Mouse (Mus musculus) liver, embryonic 16.5 days (tissue): ENCODE data around the gene Tbc1d20. TPM values are rescaled to one million over a fixed set of nuclear protein-coding genes. Genes with fewer than 3 reads are reported as not detected.

Experiments used
- ATAC-seq: fragments of 200-750 bp; cut with Nextera tagmentation; 2 replicates; pipeline ENCODE4 v1.8.0; 2017; ENCODE audit warnings: low read depth, mild to moderate bottlenecking, moderate number of reproducible peaks, moderate library complexity
- H3K27ac ChIP-seq: fragments of 300-500 bp; sonication (generic); 2 replicates; pipeline ENCODE4 v1.5.1; 2014; ENCODE audit warnings: mild to moderate bottlenecking, low read length
- H3K27me3 ChIP-seq: fragments of 300-500 bp; sonication (generic); 2 replicates; pipeline ENCODE4 v1.6.1; 2014; ENCODE audit warnings: low read depth, low read length, mixed read lengths; ENCODE audit not compliant: control insufficient read depth, insufficient read depth
- H3K36me3 ChIP-seq: fragments of 300-500 bp; sonication (generic); 2 replicates; pipeline ENCODE4 v1.6.1; 2014; ENCODE audit warnings: mild to moderate bottlenecking; ENCODE audit not compliant: control insufficient read depth, insufficient read depth
- H3K4me1 ChIP-seq: fragments of 300-500 bp; sonication (generic); 2 replicates; pipeline ENCODE4 v1.6.1; 2014; ENCODE audit warnings: low read depth, low read length, mixed read lengths; ENCODE audit not compliant: control insufficient read depth
- H3K4me2 ChIP-seq: fragments of 300-500 bp; sonication (generic); 2 replicates; pipeline ENCODE4 v1.6.1; 2014; ENCODE audit warnings: low read depth, low read length, mixed read lengths
- H3K4me3 ChIP-seq: fragments of 300-500 bp; sonication (generic); 2 replicates; pipeline ENCODE4 v1.5.1; 2014; ENCODE audit warnings: low read depth, mild to moderate bottlenecking, low read length
- H3K9ac ChIP-seq: fragments of 300-500 bp; sonication (generic); 2 replicates; pipeline ENCODE4 v1.6.1; 2014; ENCODE audit warnings: low read depth, low read length
- H3K9me3 ChIP-seq: fragments of 300-500 bp; sonication (generic); replicated peaks from 2 replicates; pipeline ENCODE4 v1.6.1; 2016; ENCODE audit warnings: low read length; ENCODE audit not compliant: control insufficient read depth
- WGBS: fragments of 180-500 bp; shearing (Covaris S2); extraction: QIAGEN DNeasy Blood & Tissue Kit; methylation state at CpG from one replicate; pipeline ENCODE4 v1.1.7; 2014; ENCODE audit not compliant: insufficient replicate concordance; 5-methylcytosine and 5-hydroxymethylcytosine counted together
- polyA plus RNA-seq: library from polyadenylated mRNA; unstranded; fragments of >200 nt; fragmentation: Nextera tagmentation; extraction: Ambion mirVana; gene quantifications from 2 replicates; pipeline ENCODE4 v1.2.1, GENCODE M21; 2015

Tbc1d20 gene
- polyA plus RNA-seq, 1 experiment from 2014 or later, result 11.7 TPM

DNA sequence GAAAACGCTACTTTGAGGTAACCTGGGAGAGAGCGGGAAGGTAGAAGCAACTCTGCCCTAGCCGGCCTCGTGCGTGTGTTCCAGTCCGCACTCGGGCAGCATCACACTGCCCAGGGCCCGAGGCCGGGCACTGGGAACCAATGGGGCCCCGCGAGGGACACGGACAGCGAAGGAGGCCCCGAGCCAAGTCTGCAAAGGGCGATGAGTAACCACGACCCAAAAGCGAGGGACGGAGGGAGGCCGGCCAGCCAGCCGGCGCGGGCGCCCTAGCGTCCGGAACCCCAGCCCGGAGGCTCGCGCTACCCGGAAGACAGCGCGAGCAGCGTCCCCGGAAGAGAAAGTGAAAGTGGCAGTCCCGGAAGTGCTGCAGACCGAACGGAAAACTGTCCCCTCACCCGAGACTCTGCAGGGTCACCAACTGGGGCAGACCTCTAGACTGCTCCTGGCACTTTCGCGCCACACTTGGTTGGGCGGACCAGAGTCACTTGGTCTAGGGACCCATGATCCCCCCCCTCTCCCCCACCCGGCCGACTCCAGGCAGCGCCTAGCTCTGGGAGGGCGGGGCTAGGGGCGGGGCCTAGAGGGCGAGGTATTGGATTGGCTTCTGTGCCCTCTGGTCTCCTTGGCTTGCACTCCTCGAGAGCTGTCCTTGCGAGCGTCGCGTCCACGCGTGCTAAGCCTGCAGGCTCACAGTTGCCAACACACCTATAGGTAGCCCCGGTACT is 38.6 kb downstream of the Tbc1d20 start, which contains the start of gene Rbck1:
Gene Rbck1, minus strand, starts transcription at position 553 of the 725 bp plus-strand sequence.
- peak within 1 kb of the TSS; percentile 97 for H3K4me2 ChIP-seq
- peak within 1 kb of the TSS; percentile 97 for H3K27ac ChIP-seq
- H3K9me3 ChIP-seq, result no peaks in the 10 kb centered on the region
- H3K4me3 ChIP-seq, result peak within 1 kb of the TSS; percentile 90
- under 1% methylated on average over 54 of the region's 54 CpGs for WGBS
- H3K36me3 ChIP-seq, result peaks cover 4% of the 10 kb centered on the region; the same call in 1 of the 2 replicates
- H3K4me1 ChIP-seq, result peaks cover 19% of the 10 kb centered on the region
- H3K27me3 ChIP-seq, result no peaks in the 10 kb centered on the region
- ATAC-seq, result peak; percentile 93
- H3K9ac ChIP-seq, result peak within 1 kb of the TSS; percentile 94

DNA sequence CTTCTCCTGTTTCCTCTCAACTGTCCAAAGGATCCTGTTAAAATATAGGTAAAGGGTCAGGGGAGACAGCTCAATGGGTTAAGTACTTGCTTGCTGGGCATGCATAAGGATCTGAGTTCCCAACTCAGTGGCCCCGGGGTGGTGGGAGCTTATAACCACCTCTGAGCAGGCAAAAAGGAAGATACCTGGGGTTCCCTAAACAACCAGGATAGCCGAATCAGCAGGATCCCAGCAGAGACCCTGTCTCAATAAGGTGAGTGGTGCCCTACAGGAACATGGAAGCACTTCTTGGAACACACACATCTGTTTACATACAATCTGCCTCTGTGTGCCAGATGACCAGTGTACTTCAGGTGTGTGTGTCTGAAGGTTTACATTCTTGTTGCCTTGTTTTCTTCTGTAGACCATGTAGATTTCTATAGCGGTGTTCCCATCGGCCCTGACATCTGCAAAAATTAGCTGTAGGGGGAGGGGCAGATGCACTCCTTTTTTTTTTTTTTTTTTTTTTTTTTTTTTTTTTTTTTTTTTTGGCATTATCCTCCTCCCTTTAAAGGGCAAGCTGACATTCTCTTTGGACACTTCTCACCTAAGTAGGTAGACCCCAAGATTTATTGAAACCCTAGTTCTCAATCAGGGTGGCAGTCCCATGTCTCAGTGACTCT is 39.8 kb downstream of the Tbc1d20 start:
- Histone ChIP-seq H3K4me2 (peak overlapping the region; percentile 97; the same call in 1 of the 2 replicates), H3K4me1 (peaks cover 19% of the 10 kb centered on the region)
- WGBS, result 63% methylated on average over 4 of the region's 4 CpGs

DNA sequence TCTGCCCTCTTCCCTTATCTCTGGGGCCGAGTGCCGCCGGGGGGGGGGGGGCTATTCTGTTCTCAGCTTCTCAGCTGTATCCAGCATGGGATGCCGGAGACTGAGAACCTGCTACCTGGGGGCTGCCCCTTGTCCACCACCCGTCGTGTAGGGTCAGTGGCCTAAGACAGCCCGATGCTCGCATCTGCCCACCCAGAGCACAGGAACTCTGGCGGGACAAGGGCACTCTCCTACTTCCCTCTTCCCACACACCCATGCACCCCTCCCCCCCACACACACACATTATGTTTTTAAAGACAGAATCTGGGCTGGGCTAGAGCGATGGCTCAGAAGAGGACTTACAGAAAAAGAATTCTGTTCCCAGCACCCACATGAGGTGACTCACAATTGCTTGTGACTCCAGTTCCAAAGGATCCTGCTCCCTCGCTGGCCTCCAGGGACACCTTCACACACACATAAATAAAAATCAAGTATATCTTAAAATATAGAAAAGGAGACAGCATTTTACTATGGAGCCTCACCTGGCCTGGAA is 41.7 kb downstream of the Tbc1d20 start:
- Histone ChIP-seq H3K27me3 (no peaks in the 10 kb centered on the region), H3K27ac (no peak overlapping the region), H3K9me3 (no peaks in the 10 kb centered on the region), H3K4me2 (no peak overlapping the region), H3K4me1 (peaks cover 17% of the 10 kb centered on the region), H3K9ac (no peak overlapping the region), H3K36me3 (no peaks in the 10 kb centered on the region), H3K4me3 (no peak overlapping the region)
- 28% methylated on average over 11 of the region's 11 CpGs for WGBS
- ATAC-seq, result no peak

More for the DNA sequence above, 39.8 kb downstream of the Tbc1d20 start:
- Histone ChIP-seq H3K36me3 (peaks cover 4% of the 10 kb centered on the region; the same call in 1 of the 2 replicates), H3K27ac (no peak overlapping the region), H3K9ac (no peak overlapping the region), H3K27me3 (no peaks in the 10 kb centered on the region), H3K9me3 (no peaks in the 10 kb centered on the region), H3K4me3 (no peak overlapping the region)
- no peak for ATAC-seq

DNA sequence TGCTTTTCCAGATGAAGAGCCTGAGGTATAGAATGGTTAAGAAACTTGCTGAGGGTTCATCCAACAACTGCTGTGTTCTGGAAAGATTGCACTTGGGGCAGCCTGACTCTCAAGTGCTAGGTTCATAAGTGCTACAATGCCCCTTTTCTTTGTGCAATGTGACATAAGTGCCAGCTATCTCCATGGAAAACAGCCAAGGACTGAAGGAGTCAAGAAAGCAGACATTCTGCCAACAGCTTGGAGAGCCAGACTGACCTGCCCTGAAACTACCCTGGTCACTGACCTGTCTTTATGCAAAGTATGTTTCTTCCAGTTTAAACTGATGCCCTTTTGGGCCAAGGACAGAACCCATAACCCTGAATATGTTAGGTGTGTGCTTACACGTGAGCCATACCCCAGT is 43.2 kb downstream of the Tbc1d20 start:
- no peaks in the 10 kb centered on the region for H3K27me3 ChIP-seq
- no peak overlapping the region for H3K27ac ChIP-seq
- no peak for ATAC-seq
- no peak overlapping the region for H3K4me3 ChIP-seq
- no peak overlapping the region for H3K4me2 ChIP-seq
- H3K9me3 ChIP-seq, result no peaks in the 10 kb centered on the region
- peaks cover 4% of the 10 kb centered on the region for H3K4me1 ChIP-seq
- no peaks in the 10 kb centered on the region for H3K36me3 ChIP-seq
- WGBS, result 78% methylated on average over 1 of the region's 1 CpGs
- no peak overlapping the region for H3K9ac ChIP-seq

DNA sequence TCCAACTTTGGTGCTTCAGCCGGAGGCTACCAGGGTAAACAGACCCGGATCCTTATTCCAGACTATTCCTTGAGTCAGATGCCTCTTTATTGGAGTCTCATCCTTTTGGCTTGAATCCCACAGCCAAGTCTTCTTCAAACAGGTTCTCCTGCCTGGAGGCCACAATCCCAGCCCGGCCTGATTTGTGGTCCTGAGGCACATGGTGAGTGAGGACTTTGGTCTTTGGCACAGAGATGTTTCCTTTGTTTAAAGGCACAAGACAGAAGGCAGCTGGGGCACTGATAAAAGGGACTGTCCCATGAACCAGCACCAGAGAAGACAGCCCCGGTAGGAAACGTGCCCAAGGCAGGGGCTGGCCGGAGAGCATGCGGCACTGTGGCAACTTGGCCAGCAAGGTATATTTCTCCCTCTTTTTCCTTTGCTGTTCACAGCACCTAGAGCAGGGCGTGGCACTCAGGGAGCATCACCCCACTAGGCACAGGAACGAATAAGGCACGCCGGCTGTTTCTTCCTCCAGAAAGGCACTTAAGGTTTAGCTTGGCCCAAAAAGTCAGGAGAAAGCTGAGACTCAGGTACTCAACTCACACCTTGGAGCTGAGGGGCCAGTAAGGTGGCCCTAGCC is 44.1 kb downstream of the Tbc1d20 start:
- peaks cover 2% of the 10 kb centered on the region for H3K4me1 ChIP-seq
- 75% methylated on average over 11 of the region's 11 CpGs for WGBS
- no peak overlapping the region for H3K4me2 ChIP-seq
- H3K27ac ChIP-seq, result no peak overlapping the region
- no peaks in the 10 kb centered on the region for H3K36me3 ChIP-seq
- H3K4me3 ChIP-seq, result no peak overlapping the region
- H3K9ac ChIP-seq, result no peak overlapping the region
- no peaks in the 10 kb centered on the region; the same call in 1 of the 2 replicates for H3K27me3 ChIP-seq
- no peaks in the 10 kb centered on the region for H3K9me3 ChIP-seq
- no peak for ATAC-seq

DNA sequence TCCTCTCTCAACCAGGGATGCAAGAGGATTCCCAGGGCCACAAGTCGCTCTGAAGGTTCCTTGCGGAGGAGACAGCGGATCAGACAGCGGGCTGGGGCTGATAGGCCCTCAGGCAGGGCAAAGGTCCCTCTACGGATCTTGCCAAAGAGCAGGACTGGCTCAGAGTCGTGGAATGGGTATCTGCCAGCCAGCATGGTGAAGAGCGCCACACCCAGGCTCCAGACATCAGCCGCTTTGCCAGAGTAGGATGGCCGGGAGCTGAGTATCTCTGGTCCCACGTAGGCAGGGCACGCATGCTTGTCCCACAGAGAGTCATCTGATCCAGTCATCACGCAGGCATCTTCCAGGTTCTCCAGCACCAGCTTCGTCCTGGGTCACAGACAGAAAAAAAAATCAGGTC is 44.7 kb downstream of the Tbc1d20 start:
- WGBS, result 77% methylated on average over 13 of the region's 13 CpGs
- Histone ChIP-seq H3K9me3 (no peaks in the 10 kb centered on the region), H3K27me3 (no peaks in the 10 kb centered on the region; the same call in 1 of the 2 replicates), H3K36me3 (no peaks in the 10 kb centered on the region), H3K9ac (no peak overlapping the region), H3K27ac (no peak overlapping the region), H3K4me3 (no peak overlapping the region), H3K4me2 (no peak overlapping the region), H3K4me1 (peaks cover 6% of the 10 kb centered on the region)
- no peak for ATAC-seq

DNA sequence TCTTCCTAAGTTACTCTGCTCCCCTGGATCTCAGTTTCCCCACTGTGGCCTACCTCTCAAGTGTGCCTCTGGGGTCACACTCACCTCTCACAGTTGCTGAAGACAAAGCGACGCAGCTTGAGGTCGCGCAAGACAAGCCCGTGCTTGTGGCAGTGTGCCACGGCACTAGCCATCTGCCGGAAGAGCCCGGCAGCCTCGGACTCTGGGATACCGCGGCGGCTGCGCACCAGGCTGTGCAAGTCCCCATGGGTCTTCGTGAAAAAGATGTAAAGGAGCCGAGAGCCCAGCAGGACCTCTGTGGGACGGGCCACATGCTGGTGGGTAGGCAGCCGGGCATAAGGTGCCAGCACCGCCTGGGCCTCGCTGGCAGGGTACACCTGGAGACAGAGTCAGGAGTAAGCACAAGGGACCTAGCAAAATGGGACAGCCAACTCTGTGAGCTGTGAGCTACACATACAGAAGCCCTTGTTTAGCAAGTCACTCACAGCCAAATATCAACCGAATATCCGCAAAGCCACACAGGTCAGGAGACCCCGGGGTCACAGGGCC is 46.1 kb downstream of the Tbc1d20 start:
- ATAC-seq, result no peak
- no peak overlapping the region for H3K4me3 ChIP-seq
- H3K27me3 ChIP-seq, result no peaks in the 10 kb centered on the region; the same call in 1 of the 2 replicates
- H3K36me3 ChIP-seq, result no peaks in the 10 kb centered on the region
- peaks cover 17% of the 10 kb centered on the region for H3K4me1 ChIP-seq
- H3K4me2 ChIP-seq, result no peak overlapping the region
- H3K9ac ChIP-seq, result no peak overlapping the region
- WGBS, result 82% methylated on average over 22 of the region's 22 CpGs
- no peak overlapping the region for H3K27ac ChIP-seq
- H3K9me3 ChIP-seq, result no peaks in the 10 kb centered on the region

DNA sequence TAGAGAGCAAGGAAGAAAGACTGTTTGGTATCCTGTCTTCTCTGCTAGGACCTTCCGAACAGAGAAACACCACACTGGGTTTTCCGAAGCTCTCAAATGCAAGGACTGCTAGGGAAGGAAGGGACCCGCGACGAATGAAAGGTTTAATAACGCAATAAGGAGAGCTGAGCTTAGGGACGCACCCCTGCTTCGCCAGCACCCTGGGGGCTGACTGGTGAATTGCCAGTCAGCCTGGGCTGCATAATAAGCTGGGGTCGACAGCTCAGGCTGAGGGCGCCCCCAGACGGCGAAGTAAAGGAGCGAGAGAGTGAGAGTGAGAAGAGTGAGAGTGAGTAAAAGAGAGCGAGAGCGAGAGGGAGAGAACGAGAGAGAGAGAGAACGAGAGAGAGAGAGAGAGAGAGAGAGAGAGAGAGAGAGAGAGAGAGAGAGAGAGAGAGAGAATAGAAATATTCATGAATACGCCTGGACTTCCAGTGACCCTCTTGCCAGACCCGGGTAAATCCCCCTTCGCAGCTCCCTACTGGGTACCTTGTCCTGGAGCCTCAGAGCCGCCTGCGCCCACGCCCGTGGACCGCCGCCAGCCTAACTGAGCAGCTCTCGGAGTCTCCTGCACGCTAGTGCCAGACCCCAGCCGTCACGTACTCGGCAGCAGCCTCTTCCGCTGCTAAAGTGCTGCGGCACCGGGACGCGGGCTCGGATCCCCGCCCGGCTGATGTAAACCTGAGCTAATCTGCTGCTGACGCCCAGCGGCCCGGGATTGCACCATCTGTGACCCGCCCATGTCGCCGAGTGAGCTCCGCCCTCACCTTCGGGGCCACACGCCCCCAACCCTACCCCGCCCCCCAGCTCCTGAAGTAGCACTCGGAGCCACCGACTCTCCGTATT is 49.9 kb downstream of the Tbc1d20 start, which contains the start of gene Trib3:
Gene Trib3, minus strand, starts transcription at position 704 of the 885 bp plus-strand sequence.
- Histone ChIP-seq H3K9ac (peak within 1 kb of the TSS; percentile 84), H3K27me3 (no peaks in the 10 kb centered on the region; the same call in 1 of the 2 replicates), H3K36me3 (no peaks in the 10 kb centered on the region), H3K27ac (peak within 1 kb of the TSS; percentile 54), H3K4me2 (peak within 1 kb of the TSS; percentile 94), H3K9me3 (no peaks in the 10 kb centered on the region), H3K4me3 (peak within 1 kb of the TSS; percentile 70), H3K4me1 (peaks cover 39% of the 10 kb centered on the region)
- ATAC-seq, result peak; percentile 86
- WGBS, result 1% methylated on average over 52 of the region's 52 CpGs
